Mouse (Mus musculus) hindbrain, postnatal 0 days (tissue): ENCODE data around the gene Adcy2. TPM values are rescaled to one million over a fixed set of nuclear protein-coding genes. Genes with fewer than 3 reads are reported as not detected.

ENCODE experiments used
- ATAC-seq: fragments of 200-750 bp; cut with Nextera tagmentation; 2 replicates; pipeline ENCODE4 v1.8.0; 2017; ENCODE audit warnings: mild to moderate bottlenecking, moderate TSS enrichment, moderate library complexity
- DNase-seq: peaks from one replicate; pipeline ENCODE4 v3.0.0-alpha.2; 2015; ENCODE audit warnings: low spot score
- H3K27ac ChIP-seq: fragments of 300-500 bp; sonication (generic); 2 replicates; pipeline ENCODE4 v1.5.1; 2014; ENCODE audit warnings: mild to moderate bottlenecking
- H3K27me3 ChIP-seq: fragments of 300-500 bp; sonication (generic); 2 replicates; pipeline ENCODE4 v1.6.1; 2014; ENCODE audit warnings: low read length, mixed read lengths; ENCODE audit not compliant: insufficient read depth
- H3K36me3 ChIP-seq: fragments of 300-500 bp; sonication (generic); 2 replicates; pipeline ENCODE4 v1.6.1; 2014; ENCODE audit warnings: low read length, mixed read lengths; ENCODE audit not compliant: insufficient read depth
- H3K4me1 ChIP-seq: fragments of 300-500 bp; sonication (generic); 2 replicates; pipeline ENCODE4 v1.6.1; 2014; ENCODE audit warnings: antibody characterized with exemption, low read length, mixed read lengths; ENCODE audit not compliant: insufficient read depth
- H3K4me2 ChIP-seq: fragments of 300-500 bp; sonication (generic); 2 replicates; pipeline ENCODE4 v1.6.1; 2014; ENCODE audit warnings: low read depth, mild to moderate bottlenecking, low read length, moderate library complexity, mixed read lengths
- H3K4me3 ChIP-seq: fragments of 300-500 bp; sonication (generic); 2 replicates; pipeline ENCODE4 v1.5.1; 2014; ENCODE audit warnings: low read length
- H3K9ac ChIP-seq: fragments of 300-500 bp; sonication (generic); replicated peaks from 2 replicates; pipeline ENCODE4 v1.6.1; 2014; ENCODE audit warnings: mild to moderate bottlenecking, low read length, moderate library complexity, mixed read lengths
- H3K9me3 ChIP-seq: fragments of 300-500 bp; sonication (generic); 2 replicates; pipeline ENCODE4 v1.6.1; 2016; ENCODE audit warnings: low read length, mixed read lengths
- CTCF ChIP-seq: IDR thresholded peaks from 2 replicates; pipeline ENCODE4 v1.5.1; 2016; ENCODE audit warnings: antibody characterized with exemption, control low read depth, low read depth
- WGBS: fragments of 180-500 bp; shearing (Covaris S2); extraction: QIAGEN DNeasy Blood & Tissue Kit; methylation state at CpG from one replicate; pipeline ENCODE4 v1.1.7; 2014; 5-methylcytosine and 5-hydroxymethylcytosine counted together
- polyA plus RNA-seq: library from polyadenylated mRNA; unstranded; fragments of >200 nt; fragmentation: Nextera tagmentation; extraction: Ambion mirVana; gene quantifications from 2 replicates; pipeline ENCODE4 v1.2.1, GENCODE M21; 2015
- total RNA-seq: library from RNA; depleted of rRNA; stranded (reverse); fragments of >200 nt; gene quantifications from 2 replicates; pipeline ENCODE4 v1.2.3, GENCODE M21; 2014

The Adcy2 gene
- total and polyA plus RNA-seq, 2 experiments from 2014 or later, result 16.7 to 44.2 TPM

- Histone ChIP-seq H3K27ac (0 out of 2 replicates have a peak overlapping the region, but pooled peaks have one; percentile 48), H3K36me3 (no peaks in the 10 kb centered on the region), H3K4me2 (peak overlapping the region; percentile 97), H3K27me3 (no peaks in the 10 kb centered on the region; the same call in 1 of the 2 replicates), H3K4me1 (peaks cover 6% of the 10 kb centered on the region), H3K9ac (peak overlapping the region; percentile 63; the same call in 1 of the 2 replicates), H3K9me3 (no peaks in the 10 kb centered on the region), H3K4me3 (peak overlapping the region; percentile 61)
- ATAC-seq, result no peak
- TF ChIP-seq CTCF, result no peak
- no peak for DNase-seq
- WGBS, result 34% methylated on average over 5 of the region's 5 CpGs
Observed at GRCm38 (mm10) chr13:68999826-69000225, 485 bp upstream of the Adcy2 start.

- H3K36me3 ChIP-seq, result no peaks in the 10 kb centered on the region
Observed at GRCm38 (mm10) chr13:68998558-68998917, 803 bp downstream of the Adcy2 start.

GRCm38 (mm10) chr13:68997821-68998551 lies 1.4 kb downstream of the Adcy2 start:
- Histone ChIP-seq H3K4me1 (peaks cover 6% of the 10 kb centered on the region), H3K4me3 (peak overlapping the region; percentile 61), H3K9me3 (no peaks in the 10 kb centered on the region), H3K4me2 (peak overlapping the region; percentile 97), H3K27ac (no peak overlapping the region; the same call in 1 of the 2 replicates), H3K9ac (peak overlapping the region; percentile 63), H3K27me3 (no peaks in the 10 kb centered on the region; the same call in 1 of the 2 replicates), H3K36me3 (no peaks in the 10 kb centered on the region)
- no peak for ATAC-seq
- DNase-seq, result peak; percentile 29
- WGBS, result 12% methylated on average over 22 of the region's 22 CpGs
- TF ChIP-seq CTCF, result no peak

More at GRCm38 (mm10) chr13:68998558-68998917, 803 bp downstream of the Adcy2 start:
- under 1% methylated on average over 17 of the region's 17 CpGs for WGBS
- Histone ChIP-seq H3K9me3 (no peaks in the 10 kb centered on the region), H3K4me3 (peak overlapping the region; percentile 61), H3K4me1 (peaks cover 6% of the 10 kb centered on the region), H3K27ac (peak overlapping the region; percentile 48; the same call in 1 of the 2 replicates), H3K27me3 (no peaks in the 10 kb centered on the region; the same call in 1 of the 2 replicates), H3K9ac (peak overlapping the region; percentile 63), H3K4me2 (peak overlapping the region; percentile 97)
- TF ChIP-seq CTCF, result no peak
- ATAC-seq (no peak), DNase-seq (peak; percentile 27)

GRCm38 (mm10) chr13:68997386-68997785 lies 2.0 kb downstream of the Adcy2 start:
- DNase-seq (no peak), ATAC-seq (no peak)
- Histone ChIP-seq H3K9me3 (no peaks in the 10 kb centered on the region), H3K4me1 (peaks cover 6% of the 10 kb centered on the region), H3K27me3 (no peaks in the 10 kb centered on the region; the same call in 1 of the 2 replicates), H3K27ac (no peak overlapping the region), H3K36me3 (no peaks in the 10 kb centered on the region), H3K9ac (no peak overlapping the region), H3K4me2 (peak overlapping the region; percentile 97), H3K4me3 (peak overlapping the region; percentile 61)
- WGBS, result 34% methylated on average over 10 of the region's 10 CpGs
- no peak for TF ChIP-seq CTCF

GRCm38 (mm10) chr13:68996661-68997060 lies 2.7 kb downstream of the Adcy2 start:
- 38% methylated on average over 3 of the region's 3 CpGs for WGBS
- H3K36me3 ChIP-seq, result no peaks in the 10 kb centered on the region
- DNase-seq (peak; percentile 73), ATAC-seq (no peak)
- H3K27ac ChIP-seq, result no peak overlapping the region
- no peak overlapping the region for H3K9ac ChIP-seq
- H3K4me2 ChIP-seq, result no peak overlapping the region
- no peak for TF ChIP-seq CTCF
- peaks cover 6% of the 10 kb centered on the region for H3K4me1 ChIP-seq
- H3K27me3 ChIP-seq, result no peaks in the 10 kb centered on the region; the same call in 1 of the 2 replicates
- H3K4me3 ChIP-seq, result no peak overlapping the region
- H3K9me3 ChIP-seq, result no peaks in the 10 kb centered on the region

- Histone ChIP-seq H3K4me1 (no peaks in the 10 kb centered on the region), H3K4me2 (no peak overlapping the region), H3K9me3 (no peaks in the 10 kb centered on the region), H3K4me3 (no peak overlapping the region), H3K27ac (no peak overlapping the region), H3K36me3 (no peaks in the 10 kb centered on the region), H3K9ac (no peak overlapping the region), H3K27me3 (no peaks in the 10 kb centered on the region)
- DNase-seq (no peak), ATAC-seq (no peak)
- WGBS, result 59% methylated on average over 2 of the region's 2 CpGs
- no peak for TF ChIP-seq CTCF
Observed at GRCm38 (mm10) chr13:68985789-68986188, 13.6 kb downstream of the Adcy2 start.

GRCm38 (mm10) chr13:68984000-68984399 lies 15.3 kb downstream of the Adcy2 start:
- Histone ChIP-seq H3K4me1 (no peaks in the 10 kb centered on the region), H3K27ac (no peak overlapping the region), H3K4me2 (no peak overlapping the region), H3K4me3 (no peak overlapping the region), H3K9me3 (no peaks in the 10 kb centered on the region), H3K9ac (no peak overlapping the region), H3K27me3 (no peaks in the 10 kb centered on the region), H3K36me3 (no peaks in the 10 kb centered on the region)
- 76% methylated on average over 15 of the region's 15 CpGs for WGBS
- no peak for TF ChIP-seq CTCF
- DNase-seq (no peak), ATAC-seq (no peak)
